Mouse (Mus musculus) midbrain, embryonic 10.5 days (tissue): ENCODE data around the gene Clmn. TPM values are rescaled to one million over a fixed set of nuclear protein-coding genes. Genes with fewer than 3 reads are reported as not detected.

Source experiments
- DNase-seq: peaks from one replicate; pipeline ENCODE4 v3.0.0-alpha.2; 2017; ENCODE audit warnings: low spot score
- H3K27ac ChIP-seq: fragments of 300-500 bp; sonication (generic); replicated peaks from 2 replicates; pipeline ENCODE4 v1.5.1; 2016; ENCODE audit warnings: mild to moderate bottlenecking
- H3K27me3 ChIP-seq: fragments of 300-500 bp; sonication (generic); 2 replicates; pipeline ENCODE4 v1.6.1; 2016; ENCODE audit warnings: low read depth, mild to moderate bottlenecking; ENCODE audit not compliant: poor library complexity, severe bottlenecking
- H3K36me3 ChIP-seq: fragments of 300-500 bp; sonication (generic); 2 replicates; pipeline ENCODE4 v1.6.1; 2016; ENCODE audit warnings: mild to moderate bottlenecking, moderate library complexity
- H3K4me1 ChIP-seq: fragments of 300-500 bp; sonication (generic); 2 replicates; pipeline ENCODE4 v1.6.1; 2016
- H3K4me3 ChIP-seq: fragments of 300-500 bp; sonication (generic); 2 replicates; pipeline ENCODE4 v1.5.1; 2016; ENCODE audit warnings: mild to moderate bottlenecking, moderate library complexity
- H3K9me3 ChIP-seq: fragments of 300-500 bp; sonication (generic); replicated peaks from 2 replicates; pipeline ENCODE4 v1.6.1; 2016; ENCODE audit warnings: mild to moderate bottlenecking
- WGBS: fragments of 180-500 bp; shearing (Covaris S2); methylation state at CpG from one replicate; pipeline ENCODE4 v1.1.7; 2016; 5-methylcytosine and 5-hydroxymethylcytosine counted together
- polyA plus RNA-seq: library from polyadenylated mRNA; unstranded; fragments of >200 nt; fragmentation: Nextera tagmentation; extraction: Ambion mirVana; gene quantifications from 2 replicates; pipeline ENCODE4 v1.2.1, GENCODE M21; 2016

The Clmn gene
- polyA plus RNA-seq, 1 experiment from 2014 or later, result 1.9 TPM

- Histone ChIP-seq H3K4me1 (peaks cover 35% of the 10 kb centered on the region), H3K9me3 (no peaks in the 10 kb centered on the region), H3K27ac (no peak overlapping the region), H3K4me3 (no peak overlapping the region), H3K27me3 (peaks cover 12% of the 10 kb centered on the region; the same call in 1 of the 2 replicates), H3K36me3 (no peaks in the 10 kb centered on the region)
- 95% methylated on average over 7 of the region's 7 CpGs for whole genome bisulfite sequencing
- no peak for DNase-seq
Observed at GRCm38 (mm10) chr12:104850119-104850518, 14.8 kb downstream of the Clmn start.

GRCm38 (mm10) chr12:104848667-104849066, 16.2 kb downstream of the Clmn start:
- Histone ChIP-seq H3K9me3 (no peaks in the 10 kb centered on the region), H3K4me1 (peaks cover 50% of the 10 kb centered on the region), H3K27ac (no peak overlapping the region), H3K27me3 (peaks cover 17% of the 10 kb centered on the region), H3K4me3 (no peak overlapping the region), H3K36me3 (no peaks in the 10 kb centered on the region)
- WGBS, result 91% methylated on average over 9 of the region's 9 CpGs
- no peak for DNase-seq

- whole genome bisulfite sequencing, result 85% methylated on average over 4 of the region's 4 CpGs
- H3K9me3 ChIP-seq, result no peaks in the 10 kb centered on the region
- H3K36me3 ChIP-seq, result no peaks in the 10 kb centered on the region
- H3K4me3 ChIP-seq, result no peak overlapping the region
- peaks cover 17% of the 10 kb centered on the region for H3K27me3 ChIP-seq
- no peak overlapping the region for H3K27ac ChIP-seq
- no peak for DNase-seq
- H3K4me1 ChIP-seq, result peaks cover 46% of the 10 kb centered on the region
Observed at GRCm38 (mm10) chr12:104847227-104847626, 17.6 kb downstream of the Clmn start.

- no peaks in the 10 kb centered on the region for H3K36me3 ChIP-seq
- peak overlapping the region; percentile 41 for H3K4me3 ChIP-seq
- H3K27ac ChIP-seq, result peak overlapping the region; percentile 43
- peak; percentile 25 for DNase-seq
- no peaks in the 10 kb centered on the region for H3K9me3 ChIP-seq
- H3K4me1 ChIP-seq, result peaks cover 36% of the 10 kb centered on the region
- H3K27me3 ChIP-seq, result peaks cover 17% of the 10 kb centered on the region
- WGBS, result under 1% methylated on average over 11 of the region's 11 CpGs
Observed at GRCm38 (mm10) chr12:104845707-104846106, 19.2 kb downstream of the Clmn start.

GRCm38 (mm10) chr12:104844989-104845388, 19.9 kb downstream of the Clmn start:
- H3K27ac ChIP-seq, result peak overlapping the region; percentile 43; the same call in 1 of the 2 replicates
- no peak for DNase-seq
- H3K27me3 ChIP-seq, result peaks cover 17% of the 10 kb centered on the region
- H3K4me1 ChIP-seq, result peaks cover 40% of the 10 kb centered on the region
- no peaks in the 10 kb centered on the region for H3K36me3 ChIP-seq
- no peaks in the 10 kb centered on the region for H3K9me3 ChIP-seq
- WGBS, result 70% methylated on average over 4 of the region's 4 CpGs
- H3K4me3 ChIP-seq, result peak overlapping the region; percentile 41; the same call in 1 of the 2 replicates

- no peaks in the 10 kb centered on the region for H3K9me3 ChIP-seq
- peaks cover 17% of the 10 kb centered on the region for H3K27me3 ChIP-seq
- H3K36me3 ChIP-seq, result no peaks in the 10 kb centered on the region
- 78% methylated on average over 4 of the region's 4 CpGs for WGBS
- no peak overlapping the region for H3K4me3 ChIP-seq
- no peak for DNase-seq
- H3K27ac ChIP-seq, result no peak overlapping the region; the same call in 1 of the 2 replicates
- H3K4me1 ChIP-seq, result peaks cover 40% of the 10 kb centered on the region
Observed at GRCm38 (mm10) chr12:104844279-104844678, 20.6 kb downstream of the Clmn start.

GRCm38 (mm10) chr12:104841256-104841655, 23.6 kb downstream of the Clmn start:
- H3K27me3 ChIP-seq, result peaks cover 10% of the 10 kb centered on the region; the same call in 1 of the 2 replicates
- peak overlapping the region; percentile 2; the same call in 1 of the 2 replicates for H3K27ac ChIP-seq
- DNase-seq, result no peak
- H3K9me3 ChIP-seq, result no peaks in the 10 kb centered on the region
- H3K4me3 ChIP-seq, result no peak overlapping the region
- no peaks in the 10 kb centered on the region for H3K36me3 ChIP-seq
- 81% methylated on average over 3 of the region's 3 CpGs for WGBS
- peaks cover 48% of the 10 kb centered on the region for H3K4me1 ChIP-seq

- 60% methylated on average over 4 of the region's 4 CpGs for WGBS
- no peak for DNase-seq
- Histone ChIP-seq H3K27ac (no peak overlapping the region), H3K4me1 (peaks cover 43% of the 10 kb centered on the region), H3K9me3 (no peaks in the 10 kb centered on the region), H3K36me3 (no peaks in the 10 kb centered on the region), H3K27me3 (no peaks in the 10 kb centered on the region), H3K4me3 (no peak overlapping the region)
Observed at GRCm38 (mm10) chr12:104838987-104839386, 25.9 kb downstream of the Clmn start.

- Histone ChIP-seq H3K36me3 (no peaks in the 10 kb centered on the region), H3K4me1 (peaks cover 39% of the 10 kb centered on the region), H3K27me3 (no peaks in the 10 kb centered on the region), H3K27ac (no peak overlapping the region), H3K9me3 (no peaks in the 10 kb centered on the region), H3K4me3 (no peak overlapping the region)
- no peak for DNase-seq
Observed at GRCm38 (mm10) chr12:104838462-104838861, 26.4 kb downstream of the Clmn start.

- Histone ChIP-seq H3K27ac (no peak overlapping the region), H3K4me1 (peaks cover 39% of the 10 kb centered on the region), H3K36me3 (no peaks in the 10 kb centered on the region), H3K27me3 (no peaks in the 10 kb centered on the region), H3K4me3 (no peak overlapping the region), H3K9me3 (no peaks in the 10 kb centered on the region)
- WGBS, result 82% methylated on average over 13 of the region's 13 CpGs
- DNase-seq, result no peak
Observed at GRCm38 (mm10) chr12:104837957-104838401, 26.9 kb downstream of the Clmn start.

- Histone ChIP-seq H3K4me1 (peaks cover 39% of the 10 kb centered on the region), H3K4me3 (no peak overlapping the region), H3K27me3 (no peaks in the 10 kb centered on the region), H3K36me3 (no peaks in the 10 kb centered on the region), H3K27ac (no peak overlapping the region), H3K9me3 (no peaks in the 10 kb centered on the region)
- WGBS, result 85% methylated on average over 2 of the region's 2 CpGs
- DNase-seq, result no peak
Observed at GRCm38 (mm10) chr12:104837111-104837837, 27.6 kb downstream of the Clmn start.

GRCm38 (mm10) chr12:104836230-104836629, 28.6 kb downstream of the Clmn start:
- 85% methylated on average over 6 of the region's 6 CpGs for WGBS
- Histone ChIP-seq H3K9me3 (no peaks in the 10 kb centered on the region), H3K36me3 (no peaks in the 10 kb centered on the region), H3K4me3 (no peak overlapping the region), H3K27me3 (no peaks in the 10 kb centered on the region), H3K4me1 (peaks cover 44% of the 10 kb centered on the region), H3K27ac (no peak overlapping the region)
- DNase-seq, result no peak

- H3K4me1 ChIP-seq, result peaks cover 42% of the 10 kb centered on the region
- no peaks in the 10 kb centered on the region for H3K9me3 ChIP-seq
- H3K4me3 ChIP-seq, result no peak overlapping the region
- 68% methylated on average over 19 of the region's 19 CpGs for WGBS
- no peaks in the 10 kb centered on the region for H3K27me3 ChIP-seq
- peak overlapping the region; percentile 11; the same call in 1 of the 2 replicates for H3K27ac ChIP-seq
- H3K36me3 ChIP-seq, result no peaks in the 10 kb centered on the region
- no peak for DNase-seq
Observed at GRCm38 (mm10) chr12:104835369-104836094, 29.3 kb downstream of the Clmn start.
